Comparison of ENCODE assay signal across 8 mouse cellular contexts in the genomic region with DNA sequence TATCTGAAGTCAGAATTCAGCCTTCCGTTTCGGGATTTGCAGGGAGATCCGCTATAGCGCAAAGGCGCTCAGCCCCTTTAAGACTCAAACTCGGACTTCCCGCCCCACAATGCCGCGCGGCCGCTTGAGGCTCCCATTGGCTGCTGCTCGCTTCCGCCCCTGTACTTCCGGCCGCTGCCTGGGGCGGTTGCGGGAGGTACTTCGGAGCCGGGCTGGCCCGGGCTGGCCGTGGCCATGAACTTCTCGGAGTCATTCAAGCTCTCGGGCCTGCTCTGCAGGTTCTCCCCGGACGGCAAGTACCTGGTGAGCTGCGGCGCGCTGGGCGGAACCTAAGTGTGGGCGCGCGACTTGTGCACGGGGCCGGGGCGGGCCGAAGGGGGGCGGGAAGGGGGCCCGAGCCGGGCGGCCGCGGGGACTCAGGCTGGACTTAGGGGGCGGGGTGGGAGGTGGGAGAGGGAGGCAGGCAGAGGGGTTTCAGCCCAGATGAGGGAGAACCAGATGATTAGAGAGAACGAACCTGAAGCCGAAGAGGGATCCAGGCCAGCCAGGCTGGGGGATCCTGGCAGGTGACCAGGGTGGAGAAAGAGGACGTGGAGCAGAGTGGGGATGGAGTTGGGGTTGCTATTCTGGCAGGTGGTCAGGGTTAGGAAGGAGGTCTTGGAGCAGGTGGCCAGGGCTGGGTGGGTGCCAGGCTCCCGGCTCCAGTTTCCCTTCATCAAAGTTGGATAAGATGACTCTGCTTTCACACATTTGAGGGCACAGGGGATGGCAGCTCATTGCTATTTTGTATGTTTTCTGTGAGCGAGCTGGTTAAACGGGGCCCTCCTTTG. TPM values are rescaled to one million over a fixed set of nuclear protein-coding genes. Genes with fewer than 3 reads are reported as not detected.
DNase-seq lines count a peak whose midpoint lies in the region; ATAC-seq and TF ChIP-seq lines count a peak whose summit lies in the region.

Wrap73 (plus strand) TSS at position 162 of the 830 bp plus-strand sequence.

- peaks cover 38% of the 10 kb centered on the region for H3K4me1 ChIP-seq in embryonic facial prominence, embryonic 13.5 days
- peaks cover 6% of the 10 kb centered on the region; the same call in 1 of the 2 replicates for H3K4me1 ChIP-seq in kidney, adult 2 months (ENCODE audit: control insufficient read depth, insufficient read depth, low read length)
- H3K4me1 ChIP-seq in limb, embryonic 14.5 days (ENCODE audit: control insufficient read depth, insufficient read depth, low read length): peaks cover 15% of the 10 kb centered on the region; the same call in 1 of the 2 replicates
- peaks cover 13% of the 10 kb centered on the region; the same call in 1 of the 2 replicates for H3K4me1 ChIP-seq in midbrain, postnatal 0 days (ENCODE audit: insufficient read depth, low read length)

- peak within 1 kb of the TSS; percentile 85 for H3K27ac ChIP-seq in embryonic facial prominence, embryonic 13.5 days
- H3K27ac ChIP-seq in kidney, adult 2 months (ENCODE audit: insufficient read depth, low read depth, low read length): peak within 1 kb of the TSS; percentile 98
- H3K27ac ChIP-seq in limb, embryonic 14.5 days (replicated peaks; ENCODE audit: low read depth, low read length): peak within 1 kb of the TSS; percentile 63
- peak within 1 kb of the TSS; percentile 73; the same call in 1 of the 2 replicates for H3K27ac ChIP-seq in midbrain, postnatal 0 days (ENCODE audit: low read depth, low read length)

- DNase-seq in 3T3-L1 (ENCODE audit: low read depth, low spot score): peak; percentile 91
- DNase-seq in adrenal gland, postnatal 36 days: peak; percentile 91 to 94
- peak; percentile 93 for DNase-seq in heart, adult 18-20 months
- DNase-seq in kidney, adult 2 months: peak; percentile 95
- peak; percentile 90 for DNase-seq in limb, embryonic 14.5 days (ENCODE audit: low spot score)
- peak; percentile 95 for DNase-seq in midbrain, postnatal 0 days (ENCODE audit: low spot score)
- peak; percentile 70 to 80 for DNase-seq in spleen, postnatal 14 days (ENCODE audit: low spot score in 2 of 2)

- peaks cover 46% of the 10 kb centered on the region for H3K27me3 ChIP-seq in embryonic facial prominence, embryonic 13.5 days
- peaks cover 13% of the 10 kb centered on the region for H3K27me3 ChIP-seq in kidney, adult 2 months (replicated peaks; ENCODE audit: control insufficient read depth, insufficient read depth, low read length)
- peaks cover 43% of the 10 kb centered on the region for H3K27me3 ChIP-seq in limb, embryonic 14.5 days (ENCODE audit: control insufficient read depth, insufficient read depth, low read length)
- peaks cover 39% of the 10 kb centered on the region for H3K27me3 ChIP-seq in midbrain, postnatal 0 days (ENCODE audit: insufficient read depth, low read length)

- ATAC-seq in embryonic facial prominence, embryonic 13.5 days (ENCODE audit: insufficient number of reproducible peaks, insufficient read depth, low FRiP score, low TSS enrichment, low read depth): peak; percentile 90
- ATAC-seq in limb, embryonic 14.5 days (ENCODE audit: low FRiP score, low read depth): peak; percentile 97
- peak; percentile 93 for ATAC-seq in midbrain, postnatal 0 days (ENCODE audit: low FRiP score)

- no peak for TF ChIP-seq CTCF in kidney, adult 2 months (conservative IDR thresholded peaks at IDR 0.05; ENCODE audit: insufficient read depth, insufficient read length, low read depth, low read length)
- 0 out of 2 replicates have a peak, but pooled peaks have one; percentile 6 for TF ChIP-seq CTCF in midbrain, postnatal 0 days (IDR thresholded peaks at IDR 0.05)

- peak within 1 kb of the TSS; percentile 89 for H3K4me2 ChIP-seq in embryonic facial prominence, embryonic 13.5 days
- H3K4me2 ChIP-seq in limb, embryonic 14.5 days (replicated peaks; ENCODE audit: low read depth, low read length, severe bottlenecking): peak within 1 kb of the TSS; percentile 83
- peak within 1 kb of the TSS; percentile 79 for H3K4me2 ChIP-seq in midbrain, postnatal 0 days (ENCODE audit: low read depth, low read length, poor library complexity, severe bottlenecking)

- H3K36me3 ChIP-seq in embryonic facial prominence, embryonic 13.5 days: peaks cover 18% of the 10 kb centered on the region
- no peaks in the 10 kb centered on the region for H3K36me3 ChIP-seq in kidney, adult 2 months (ENCODE audit: control insufficient read depth, insufficient read depth, low read length)
- H3K36me3 ChIP-seq in limb, embryonic 14.5 days (ENCODE audit: control insufficient read depth, insufficient read depth, low read length): peaks cover 9% of the 10 kb centered on the region; the same call in 1 of the 2 replicates
- H3K36me3 ChIP-seq in midbrain, postnatal 0 days (ENCODE audit: insufficient read depth, low read length): peaks cover 2% of the 10 kb centered on the region; the same call in 1 of the 2 replicates

- WGBS in embryonic facial prominence, embryonic 13.5 days: 2% methylated on average over 49 of the region's 49 CpGs
- under 1% methylated on average over 49 of the region's 49 CpGs for WGBS in kidney, adult 2 months
- WGBS in limb, embryonic 14.5 days: 3% methylated on average over 49 of the region's 49 CpGs
- 2% methylated on average over 46 of the region's 49 CpGs for WGBS in midbrain, postnatal 0 days

- TF ChIP-seq POLR2A in kidney, adult 2 months (IDR thresholded peaks at IDR 0.05; ENCODE audit: low read depth, low read length): no peak
- 0 out of 2 replicates have a peak, but pooled peaks have one; percentile 40 for TF ChIP-seq POLR2A in limb, embryonic 14.5 days (IDR thresholded peaks at IDR 0.05; ENCODE audit: borderline replicate concordance, extremely low read depth, insufficient read depth, insufficient read length)

- peak within 1 kb of the TSS; percentile 84 for H3K4me3 ChIP-seq in embryonic facial prominence, embryonic 13.5 days
- peak within 1 kb of the TSS; percentile 97 for H3K4me3 ChIP-seq in kidney, adult 2 months (ENCODE audit: insufficient read depth, low read depth, low read length)
- peak within 1 kb of the TSS; percentile 64 for H3K4me3 ChIP-seq in limb, embryonic 14.5 days (replicated peaks; ENCODE audit: low read length)
- peak within 1 kb of the TSS; percentile 80 for H3K4me3 ChIP-seq in midbrain, postnatal 0 days (ENCODE audit: low read depth, low read length)

- H3K9ac ChIP-seq in embryonic facial prominence, embryonic 13.5 days: peak within 1 kb of the TSS; percentile 86
- H3K9ac ChIP-seq in limb, embryonic 14.5 days (ENCODE audit: low read depth, low read length, severe bottlenecking): peak within 1 kb of the TSS; percentile 68
- peak within 1 kb of the TSS; percentile 66 for H3K9ac ChIP-seq in midbrain, postnatal 0 days (replicated peaks; ENCODE audit: low read length, poor library complexity, severe bottlenecking)

- no peaks in the 10 kb centered on the region for H3K9me3 ChIP-seq in embryonic facial prominence, embryonic 13.5 days
- no peaks in the 10 kb centered on the region for H3K9me3 ChIP-seq in limb, embryonic 14.5 days (ENCODE audit: control insufficient read depth, low read length)
- no peaks in the 10 kb centered on the region for H3K9me3 ChIP-seq in midbrain, postnatal 0 days (ENCODE audit: low read length)

RNA-seq across cellular contexts. Expression of gene Wrap73, which starts in this region (rescaled TPM):
- total RNA-seq in adrenal gland, postnatal 36 days (2021): 10 to 100 TPM; 20.3 to 22.6 TPM
- polyA plus RNA-seq in embryonic facial prominence, embryonic 13.5 days (2015; fragmentation: Nextera tagmentation; extraction: Ambion mirVana): 44.1 and 44.9 TPM in 2 replicates
- 10 to 100 TPM; 12.3 to 12.8 TPM for total RNA-seq in heart, adult 18-20 months (2021)
- polyA plus RNA-seq in kidney, adult 2 months (2012; rRNA removed): 18.4 and 18.7 TPM in 2 replicates
- 37.9 and 47.7 TPM in 2 replicates for polyA plus RNA-seq in limb, embryonic 14.5 days (2012; rRNA removed)
- 38.2 and 45.3 TPM in 2 replicates for polyA plus RNA-seq in limb, embryonic 14.5 days (2014; fragmentation: Nextera tagmentation; extraction: Ambion mirVana)
- 37.6 and 46.8 TPM in 2 replicates for total RNA-seq in midbrain, postnatal 0 days (2014; rRNA removed)
- polyA plus RNA-seq in midbrain, postnatal 0 days (2015; fragmentation: Nextera tagmentation; extraction: Ambion mirVana): 34.7 and 36.3 TPM in 2 replicates

Comparison
In these comparisons a context has a peak if more than half of its experiments do, and no peak if none do; other contexts are left out.
1. Peak in every context shown above with its lines: DNase-seq, ATAC-seq, H3K4me3 ChIP-seq and H3K27ac ChIP-seq.